Mouse (Mus musculus) hindlimb bud, embryonic 11.5 days (tissue): ENCODE measurements around the gene Ccdc162.
"Not testable (repeated sequence)": the region's sequence is repeated elsewhere in the genome, so short reads cannot be mapped to it uniquely, and the experiment has no call there.

Experiments
- DNase-seq: peaks from one replicate; pipeline ENCODE4 v3.0.0-alpha.2; 2012; ENCODE audit warnings: low read depth, low spot score; ENCODE audit errors: extremely low spot score

Gene Ccdc162

DNA sequence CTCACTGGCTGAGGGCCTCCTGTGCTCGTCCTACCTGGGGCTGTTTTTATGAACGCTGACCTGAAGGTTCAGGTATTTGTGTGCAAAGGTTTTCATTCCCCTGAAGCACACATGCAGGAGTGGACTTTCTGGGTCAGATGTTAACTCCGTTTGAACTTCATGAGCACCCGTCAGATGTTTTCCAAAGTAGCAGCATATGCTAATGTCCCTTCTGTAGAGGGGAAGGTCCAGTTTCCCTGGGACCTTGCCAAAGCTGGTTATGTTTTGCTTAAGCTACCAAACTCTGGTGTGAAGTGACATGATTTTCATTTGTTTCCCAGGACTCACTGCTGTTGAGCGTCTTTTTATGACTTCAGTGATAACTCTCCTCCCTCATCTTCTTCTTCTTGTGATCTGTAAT lies 16.8 kb downstream of the Ccdc162 start:
- DNase-seq: no peak

DNA sequence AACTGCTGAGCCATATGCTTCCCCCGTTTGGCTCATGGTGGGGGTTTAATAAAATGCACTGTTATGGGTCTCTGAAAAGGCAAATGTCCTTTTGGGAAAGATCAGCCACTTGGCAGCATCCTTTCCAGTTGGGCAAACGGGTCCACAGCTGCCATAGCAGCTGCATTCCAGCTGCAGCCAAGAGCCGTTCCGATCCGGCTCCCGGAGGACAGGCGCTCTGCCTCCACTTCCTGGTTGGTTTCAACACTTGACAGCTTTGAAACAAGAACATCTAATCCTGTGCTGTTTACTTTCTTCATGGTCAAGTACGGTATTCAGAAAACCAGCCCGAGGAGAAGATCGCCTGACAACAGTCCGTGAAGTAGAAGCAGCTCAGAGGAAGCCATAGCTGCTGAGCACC lies 19.4 kb downstream of the Ccdc162 start:
- no peak for DNase-seq

DNA sequence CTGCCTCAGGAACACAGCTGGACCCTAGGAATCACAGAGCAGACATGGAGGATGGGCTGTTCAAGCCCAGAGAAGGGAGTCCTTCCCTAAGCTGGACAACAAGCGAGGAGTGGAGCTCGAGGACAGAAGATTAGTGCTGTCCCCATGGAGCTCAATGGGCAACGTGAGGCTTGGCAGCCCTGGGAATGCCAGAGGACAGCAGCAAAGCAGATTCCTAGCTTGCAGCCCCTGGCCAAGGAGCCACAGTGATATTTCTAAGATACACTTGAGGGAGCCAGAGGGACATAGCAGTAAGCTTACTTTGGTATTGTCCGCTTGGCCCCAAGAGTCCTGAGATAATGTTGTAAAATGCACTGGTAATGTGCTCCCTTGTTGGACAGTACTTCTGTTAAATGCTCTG lies 25.5 kb downstream of the Ccdc162 start:
- no peak for DNase-seq

DNA sequence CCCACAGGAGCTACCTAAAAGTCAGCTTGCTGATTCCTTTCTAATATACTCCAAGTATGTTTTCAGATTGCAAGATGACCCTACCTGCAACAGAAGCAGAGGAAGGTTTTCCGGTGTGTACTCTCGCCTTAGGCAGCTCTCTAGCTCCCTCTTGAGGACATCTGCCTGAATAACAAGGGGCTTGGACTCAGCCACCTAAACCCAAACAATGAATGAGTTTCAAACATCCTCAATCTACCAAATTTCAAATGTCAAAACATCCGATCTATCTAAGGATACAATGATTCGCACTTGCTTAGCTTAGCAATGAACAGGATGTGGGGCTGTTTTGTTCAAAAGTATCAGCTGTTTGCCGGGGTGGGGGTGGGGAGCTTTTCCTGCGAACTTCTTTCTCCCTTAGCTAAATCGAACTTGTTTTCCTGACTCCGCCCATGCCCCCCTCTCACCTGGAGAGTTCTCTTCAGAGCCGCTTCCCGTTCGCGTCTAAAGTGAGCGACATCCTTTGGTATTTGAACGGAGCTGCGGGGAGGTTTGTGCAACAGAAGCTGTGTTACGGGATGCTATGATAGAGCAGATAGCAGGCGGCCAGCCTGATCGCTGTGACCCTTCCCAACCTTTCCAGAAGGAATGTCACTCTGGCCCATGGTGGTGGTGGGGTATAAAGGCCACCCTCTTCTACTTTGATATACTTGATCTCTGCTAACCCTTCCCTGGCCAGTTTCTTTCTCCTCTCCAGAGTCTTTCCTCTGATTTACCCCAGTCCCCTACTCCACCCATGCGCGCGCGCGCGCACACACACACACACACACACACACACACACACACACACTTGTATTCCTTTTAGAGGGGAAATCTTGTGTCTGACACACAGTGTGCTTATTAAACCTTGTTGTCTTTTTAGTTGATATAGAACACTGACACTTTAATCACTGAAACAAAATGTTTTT lies 26.2 kb downstream of the Ccdc162 start:
- peak; percentile 89 for DNase-seq

DNA sequence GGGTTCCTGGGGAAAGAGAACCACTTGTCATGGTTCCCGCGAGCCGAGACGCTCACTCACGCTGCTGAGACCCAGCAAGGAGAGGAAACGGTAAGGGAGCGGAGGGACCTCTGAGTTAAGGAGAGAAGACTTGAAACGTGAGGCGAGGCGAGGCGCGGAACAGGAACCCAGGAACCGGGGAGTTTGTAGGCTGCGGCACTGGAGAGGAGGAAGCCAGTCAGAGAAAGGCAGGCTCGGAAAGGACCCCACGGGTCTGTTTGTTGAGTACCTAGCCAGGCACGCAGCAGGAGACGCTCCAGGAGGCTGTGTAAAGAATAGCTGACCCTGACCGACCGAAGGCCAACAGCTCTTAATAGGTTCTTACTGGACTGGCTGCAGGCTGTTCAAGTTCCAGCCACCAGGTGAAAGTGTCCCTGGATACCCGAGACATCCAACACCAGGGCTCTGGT lies 31.9 kb downstream of the Ccdc162 start:
- DNase-seq: no peak

DNA sequence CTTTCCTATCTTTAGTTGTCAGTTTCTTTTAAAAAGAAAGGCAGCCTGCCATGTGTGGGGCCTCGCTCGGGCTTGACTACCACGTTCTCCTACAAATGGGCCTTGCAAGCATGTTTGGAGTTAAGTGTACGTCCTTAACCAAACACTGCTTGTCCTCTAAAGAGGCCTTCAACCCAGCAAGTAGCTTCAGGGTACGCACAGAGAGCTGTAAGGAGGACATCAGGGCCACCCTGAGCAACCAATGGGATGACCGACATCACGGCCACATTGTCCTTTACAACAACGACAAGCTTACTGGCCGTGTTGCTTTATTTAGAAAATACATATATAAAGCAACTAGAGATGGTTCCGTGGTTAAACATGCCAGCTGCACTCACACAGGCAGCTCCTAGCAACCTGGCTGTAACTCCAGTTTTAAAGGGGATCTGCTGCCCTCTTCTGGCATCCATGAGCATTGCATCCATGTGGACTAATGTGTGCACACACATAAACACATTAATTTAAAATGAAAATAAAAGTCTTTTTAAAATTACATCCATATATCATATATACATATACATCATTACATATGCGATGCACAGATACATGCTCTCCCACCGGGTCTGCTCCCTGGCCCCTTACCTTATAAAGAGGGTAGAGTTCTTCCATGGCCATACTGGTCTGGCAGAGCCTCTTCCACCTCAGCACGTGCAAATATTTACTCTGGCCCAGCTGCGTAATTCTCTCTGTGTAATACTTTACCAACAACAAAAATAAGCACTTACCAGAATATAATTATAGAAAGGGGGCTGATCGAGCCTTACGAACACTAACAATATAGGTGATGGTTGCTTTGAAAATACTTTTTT lies 33.7 kb downstream of the Ccdc162 start:
- DNase-seq: peak; percentile 82

DNA sequence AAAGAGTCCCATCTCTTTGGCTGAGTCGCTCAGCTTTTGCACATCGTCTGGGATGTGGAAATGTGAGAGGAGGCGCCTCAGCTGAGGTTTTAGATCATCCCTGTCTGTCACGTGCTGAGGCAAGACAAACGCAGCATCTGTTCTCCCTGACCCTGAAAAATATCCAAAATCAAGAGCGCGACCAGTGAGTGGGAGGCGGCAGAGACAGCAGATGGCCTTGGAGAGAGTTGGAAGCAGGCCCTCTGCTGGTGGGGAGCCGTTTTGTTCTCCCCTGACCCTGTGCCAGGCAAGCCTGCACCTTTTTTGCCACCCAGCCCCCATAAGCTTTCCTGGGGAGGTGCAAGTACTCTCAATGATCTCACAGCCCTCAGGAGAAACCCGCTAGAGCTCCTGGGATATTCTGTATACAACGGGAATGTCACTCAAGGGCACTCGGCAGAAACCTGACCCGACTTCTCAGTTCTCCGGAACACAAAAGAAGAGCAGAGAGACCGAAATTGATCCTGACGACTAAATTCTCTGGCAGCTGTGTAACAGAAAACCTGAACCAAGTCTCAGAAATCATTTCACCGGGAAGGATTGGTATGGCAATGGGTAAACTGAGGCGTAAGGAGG lies 37.6 kb downstream of the Ccdc162 start:
- DNase-seq: no peak

DNA sequence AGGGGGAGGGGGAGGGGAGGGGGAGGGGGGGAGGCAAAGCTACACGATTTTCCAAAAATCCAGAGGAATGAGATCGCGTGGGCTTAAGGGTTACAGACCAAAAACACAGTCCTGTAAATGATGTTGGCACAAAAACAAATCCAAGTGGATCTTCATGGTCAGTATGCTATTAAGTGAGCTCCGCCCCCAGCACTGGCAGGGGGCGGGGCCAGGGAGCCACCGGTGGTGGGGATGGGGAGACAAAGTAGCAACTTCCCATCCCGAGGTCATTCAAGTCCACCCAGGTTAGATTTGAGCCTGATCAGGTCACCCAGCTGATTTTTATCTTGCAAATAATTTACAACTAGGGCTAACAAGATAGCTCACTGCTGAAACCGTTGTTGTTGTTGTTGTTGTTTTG lies 39.0 kb downstream of the Ccdc162 start:
- DNase-seq: no peak

DNA sequence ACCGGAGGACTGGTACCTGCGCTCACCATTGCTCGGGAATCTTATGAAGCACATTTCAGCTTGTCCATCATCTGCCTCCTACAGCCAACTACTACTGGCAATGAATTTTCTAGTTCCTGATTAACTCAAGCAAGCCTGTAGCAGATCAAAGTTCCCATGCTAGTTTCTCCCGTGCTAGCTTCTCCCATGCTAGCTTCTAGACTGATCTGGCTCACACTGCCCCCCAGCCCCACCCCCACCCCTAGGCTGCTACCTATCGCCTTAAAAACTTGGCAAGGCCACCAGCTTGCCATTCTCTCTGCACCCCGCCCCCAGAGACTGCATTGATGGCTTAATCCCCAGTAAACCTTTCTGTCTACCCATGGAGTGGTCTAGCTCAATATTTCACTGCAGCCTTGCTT lies 39.8 kb downstream of the Ccdc162 start:
- no peak for DNase-seq

DNA sequence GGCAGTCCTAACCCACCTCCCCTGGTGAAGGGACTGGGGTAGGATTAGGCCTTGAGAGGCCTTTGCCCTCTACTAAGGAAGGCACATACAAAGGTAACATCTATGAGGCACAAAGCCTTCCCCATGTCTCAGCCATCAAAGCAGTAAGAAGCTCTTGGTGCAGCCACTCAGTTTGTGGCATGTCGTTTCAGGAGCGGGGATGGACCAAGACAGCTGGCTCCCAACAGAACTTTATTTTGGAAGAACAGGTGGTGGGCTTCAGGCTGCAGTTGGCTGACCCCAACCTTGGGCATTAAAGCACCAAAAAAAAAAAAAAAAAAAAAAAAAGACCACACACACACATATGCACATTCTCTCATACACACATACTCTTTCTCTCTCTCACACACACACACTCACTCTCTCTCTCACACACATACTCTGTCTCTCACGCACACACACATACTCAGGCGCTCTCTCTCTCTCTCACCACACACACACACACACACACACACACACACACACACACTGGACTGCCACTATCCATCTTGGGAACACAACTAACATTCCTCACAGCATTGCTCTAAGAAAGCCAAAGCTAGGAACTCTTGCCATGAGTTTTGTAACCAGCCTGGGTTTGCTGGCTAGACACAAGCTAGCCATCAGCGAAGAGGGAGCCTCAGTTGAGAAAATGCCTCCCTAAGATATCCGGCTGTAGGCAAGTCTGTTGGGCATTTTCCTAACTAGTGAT lies 40.4 kb downstream of the Ccdc162 start:
- no peak for DNase-seq

DNA sequence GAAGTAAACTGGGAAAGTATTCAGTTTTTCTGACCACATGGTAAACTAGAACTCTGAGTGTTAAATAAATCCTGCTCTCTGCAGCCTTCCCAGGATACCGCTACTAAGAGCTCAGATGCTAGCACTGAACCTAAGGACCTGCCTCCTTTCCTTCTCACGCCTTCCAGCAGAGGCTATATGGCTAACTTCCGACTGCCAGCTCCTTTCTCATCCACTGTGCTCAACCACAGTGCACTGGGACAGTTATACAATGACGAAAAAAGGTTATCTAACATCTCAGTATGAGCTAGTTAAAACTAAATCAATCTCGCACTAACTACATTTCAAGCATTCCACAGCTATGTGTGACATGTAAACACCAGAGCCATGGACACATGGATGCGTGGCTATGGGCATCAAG lies 41.2 kb downstream of the Ccdc162 start:
- DNase-seq: no peak

DNA sequence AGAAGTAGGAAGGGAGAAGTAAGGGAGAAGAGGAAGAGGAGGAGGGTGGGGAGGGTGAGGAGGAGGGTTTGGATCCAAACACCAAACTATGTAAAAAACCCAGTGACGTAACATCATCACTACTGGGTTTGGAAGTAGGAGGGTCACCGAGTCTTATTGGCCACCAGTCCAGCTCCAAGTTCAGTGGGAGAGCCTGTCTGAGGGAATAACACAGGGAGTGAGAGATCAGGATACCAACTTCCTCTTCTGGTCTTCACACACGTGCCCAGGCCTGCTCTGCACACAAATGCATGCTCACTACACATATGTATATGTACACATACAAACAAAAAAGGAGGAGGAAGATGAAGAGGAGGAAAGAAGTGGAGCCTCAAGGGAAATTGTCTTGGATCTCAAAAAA lies 42.1 kb downstream of the Ccdc162 start:
- DNase-seq: no peak

DNA sequence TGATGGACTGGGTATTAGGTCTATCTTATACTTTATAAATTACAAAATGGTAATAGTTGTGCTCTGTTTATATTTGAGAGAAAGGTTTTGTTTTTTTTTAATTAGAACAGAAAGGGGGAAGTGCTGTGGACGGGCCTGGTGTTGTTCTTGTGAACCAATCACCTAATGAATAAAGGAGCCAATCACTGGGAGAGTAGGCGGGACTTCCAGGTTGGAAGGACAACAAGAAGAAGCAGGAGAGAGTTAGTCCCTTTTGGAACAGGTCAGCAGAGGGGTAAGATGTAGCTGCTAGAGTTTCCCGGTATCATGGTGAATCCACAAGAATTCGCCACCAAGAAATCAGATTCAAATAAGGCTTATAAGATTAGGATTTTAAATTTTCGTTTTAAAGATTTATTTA lies 46.2 kb downstream of the Ccdc162 start:
- DNase-seq: no peak

DNA sequence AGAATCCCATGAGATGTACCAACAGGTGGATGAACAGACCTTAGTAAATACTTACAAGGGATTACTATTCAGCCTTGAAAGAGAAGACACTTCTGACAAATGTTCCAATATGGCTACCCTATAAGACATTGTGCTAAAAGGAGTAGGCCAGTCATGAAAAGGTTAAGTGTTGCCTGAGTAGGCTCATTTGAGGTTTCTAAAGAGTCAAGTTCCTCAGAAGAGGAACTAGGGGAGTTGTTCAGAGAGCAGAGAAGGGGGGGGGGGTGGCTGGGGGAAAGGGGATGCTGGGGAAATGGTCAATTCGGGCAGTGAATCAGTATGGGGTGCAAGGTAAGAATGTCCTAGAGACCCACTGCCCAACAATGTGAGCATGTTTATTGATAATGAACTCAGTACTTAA lies 50.9 kb downstream of the Ccdc162 start:
- DNase-seq: no peak

DNA sequence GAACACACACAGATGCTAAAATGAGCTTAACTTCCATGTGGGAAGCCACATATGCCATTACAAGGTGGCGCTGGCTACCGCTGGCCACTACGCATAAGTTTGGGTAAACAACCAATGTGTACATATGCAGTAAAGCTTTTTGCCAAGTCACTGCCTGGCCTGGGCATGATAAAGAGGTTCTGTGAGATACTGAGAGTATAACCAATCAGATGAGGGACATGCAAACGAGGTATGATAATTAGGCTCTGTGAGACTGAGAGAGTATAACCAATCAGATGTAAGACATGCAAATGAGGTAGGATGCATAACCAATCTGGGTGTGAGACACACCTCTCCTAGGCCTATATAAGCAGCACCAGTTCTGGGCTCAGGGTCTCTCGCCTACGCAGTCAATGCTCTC lies 56.8 kb downstream of the Ccdc162 start:
- DNase-seq: not testable (repeated sequence)

DNA sequence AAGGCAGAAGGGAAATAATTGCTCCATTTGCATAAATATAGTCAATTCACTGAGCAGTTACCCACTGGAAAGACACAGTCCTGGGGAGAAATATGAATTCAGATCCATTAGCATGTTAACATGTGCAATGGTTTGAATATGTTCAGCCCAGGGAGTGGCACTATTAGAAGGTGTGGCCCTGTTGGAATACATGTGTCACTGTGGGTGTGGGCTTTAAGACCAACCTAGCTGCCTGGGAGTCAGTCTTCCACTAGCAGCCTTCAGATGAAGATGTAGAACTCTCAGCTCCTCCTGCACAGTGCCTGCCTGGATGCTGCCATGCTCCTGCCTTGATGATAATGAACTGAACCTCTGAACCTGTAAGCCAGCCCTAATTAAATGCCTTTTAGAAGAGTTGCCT lies 60.8 kb downstream of the Ccdc162 start:
- DNase-seq: not testable (repeated sequence)

DNA sequence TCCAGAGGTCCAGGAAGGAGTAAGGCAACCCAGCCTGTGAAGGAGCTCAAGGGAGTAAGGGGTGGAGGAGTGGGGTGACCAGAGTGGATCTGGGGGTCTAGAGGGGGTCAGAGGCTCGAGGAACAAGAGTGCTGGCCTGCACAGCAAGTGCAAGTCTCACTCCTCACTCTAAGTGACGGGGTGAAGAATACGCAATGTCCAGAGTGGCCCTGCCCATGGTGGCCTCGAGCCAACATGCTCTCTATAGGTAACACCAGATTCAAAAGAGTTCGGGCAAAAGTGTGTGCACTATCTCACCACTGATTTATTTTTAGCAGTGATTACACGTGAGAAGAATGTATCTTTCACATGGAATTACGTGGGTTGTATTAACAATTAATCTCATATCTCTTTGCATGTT lies 63.4 kb downstream of the Ccdc162 start:
- DNase-seq: no peak

DNA sequence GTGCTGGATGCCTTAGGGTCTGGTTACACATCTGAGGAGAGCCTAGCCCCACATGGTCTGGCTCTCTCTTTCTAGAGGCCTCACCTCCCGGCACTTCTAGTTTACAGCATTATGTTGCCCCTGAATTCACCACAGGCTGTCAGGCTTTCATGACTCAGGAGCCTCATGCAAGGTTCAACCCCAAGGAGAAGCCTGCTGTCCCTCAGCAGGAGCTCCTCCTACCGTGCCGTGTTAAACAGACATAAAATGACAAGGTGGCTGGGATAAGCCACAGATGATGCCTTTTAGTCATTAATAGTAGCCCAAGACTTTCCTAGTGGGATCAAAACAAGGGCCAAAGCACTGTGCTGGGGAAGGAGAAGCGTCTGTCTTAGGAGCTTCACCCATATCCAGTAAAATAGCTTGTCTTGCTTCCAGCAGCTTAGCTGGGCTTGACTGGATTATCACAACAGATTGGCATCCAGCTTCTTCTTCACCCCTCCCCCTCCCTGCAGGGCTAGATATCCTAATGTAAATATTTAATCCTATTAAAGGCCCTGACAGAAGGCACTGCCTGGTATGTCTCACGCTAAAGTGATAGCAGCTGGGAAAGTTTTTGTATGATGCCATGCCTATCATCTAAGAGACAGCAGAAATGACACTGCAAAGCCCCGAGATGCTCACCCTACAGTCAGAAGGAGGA lies 64.2 kb downstream of the Ccdc162 start:
- no peak for DNase-seq

DNA sequence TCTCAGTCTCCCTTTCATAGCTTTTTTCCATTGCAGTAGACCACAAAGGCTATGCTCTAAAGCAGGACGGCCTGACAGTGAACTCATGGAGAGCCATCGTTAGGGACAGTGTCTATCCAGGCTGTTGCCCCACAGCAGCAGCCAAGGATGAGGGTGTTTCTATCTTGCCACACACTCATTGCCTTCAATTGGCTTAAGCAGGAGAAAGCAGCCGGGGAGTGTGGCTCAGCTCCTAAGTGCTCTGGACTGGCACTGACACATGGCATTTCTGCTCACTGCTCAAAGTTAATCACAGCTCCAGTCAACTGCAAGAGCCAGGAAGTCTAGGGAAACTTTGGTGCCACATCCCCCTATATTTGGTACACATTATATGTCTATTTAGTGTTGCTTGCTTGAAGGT lies 64.9 kb downstream of the Ccdc162 start:
- DNase-seq: no peak

DNA sequence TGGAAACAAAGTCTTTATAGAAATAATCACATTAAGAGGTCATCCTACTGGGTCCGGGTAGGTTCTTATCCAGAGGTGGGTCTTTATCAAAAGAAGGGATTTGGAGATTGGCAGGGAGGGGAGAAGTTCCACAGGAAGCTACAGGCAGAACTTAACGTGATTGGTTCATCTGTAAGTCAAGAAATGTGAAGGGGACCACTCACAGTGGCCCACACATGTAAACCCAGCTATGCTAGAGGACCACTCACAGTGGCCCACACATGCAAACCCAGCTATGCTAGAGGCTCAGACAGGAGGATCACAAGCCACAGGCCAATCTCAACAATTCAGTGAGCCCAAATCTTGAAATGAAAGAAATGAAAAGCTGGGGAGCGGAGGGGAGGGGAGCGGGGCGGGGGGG lies 67.2 kb downstream of the Ccdc162 start:
- DNase-seq: no peak
